11 mouse cellular contexts compared by ENCODE assay signal in the genomic region with DNA sequence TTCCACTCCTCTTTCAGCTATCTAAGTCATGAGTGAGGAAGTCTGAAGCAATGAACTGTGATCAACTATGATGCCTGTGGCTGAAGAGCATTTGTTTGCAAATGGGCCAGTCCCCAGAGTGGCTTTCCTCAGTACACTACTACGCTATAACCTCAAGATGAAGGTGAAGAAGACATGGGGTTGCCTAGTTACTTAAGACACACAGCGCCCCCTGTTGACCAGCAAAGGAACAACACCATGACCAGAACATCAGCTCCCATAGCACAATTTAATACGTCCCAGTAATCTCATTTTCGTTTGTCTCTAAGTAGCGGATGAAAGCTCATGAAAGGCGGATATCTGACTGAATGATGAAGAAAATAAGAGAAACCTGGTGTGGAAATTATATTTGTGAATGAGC. TPM values are rescaled to one million over a fixed set of nuclear protein-coding genes. Genes with fewer than 3 reads are reported as not detected.
DNase-seq lines count a peak whose midpoint lies in the region; ATAC-seq and TF ChIP-seq lines count a peak whose summit lies in the region.
"Had no signal": no experiment of that assay in that cellular context is flagged by ENCODE, and none has a peak within 500 bp of the region (broad histone marks: within the 10 kb centered on the region; RNA-seq: fewer than 3 reads in every experiment).

No protein-coding gene starts in this region.

- no peak overlapping the region for H3K4me3 ChIP-seq in liver, postnatal 0 days (ENCODE audit: low read depth, low read length)

- H3K27me3 ChIP-seq in liver, postnatal 0 days (ENCODE audit: insufficient read depth, low read length), result no peaks in the 10 kb centered on the region

- no peaks in the 10 kb centered on the region for H3K4me1 ChIP-seq in liver, postnatal 0 days (ENCODE audit: insufficient read depth)

- no peaks in the 10 kb centered on the region for H3K9me3 ChIP-seq in liver, postnatal 0 days (ENCODE audit: low read length)

- DNase-seq in cerebellum, postnatal 14 days, result peak; percentile 1 to 7
- no peak for DNase-seq in cerebellum, adult 9-11 months
- DNase-seq in thymus, postnatal 4 days, result peak; percentile 18
- DNase-seq in thymus, postnatal 0 days (ENCODE audit: low spot score), result no peak
- DNase-seq in liver, postnatal 0 days, result peak; percentile 59
- no peak for DNase-seq in layer of hippocampus, postnatal 36 days
- DNase-seq in right cerebral cortex, postnatal 10 days (ENCODE audit: low spot score in 2 of 2), result no peak

- no peak overlapping the region for H3K27ac ChIP-seq in liver, postnatal 0 days (ENCODE audit: low read depth)

- ATAC-seq in liver, postnatal 0 days, result no peak
- no peak for ATAC-seq in megakaryocyte-erythroid progenitor cell, adult 5-6 weeks (replicated peaks; ENCODE audit: low FRiP score, low TSS enrichment, poor library complexity, severe bottlenecking)

- TF ChIP-seq EP300 in liver, postnatal 0 days (IDR thresholded peaks at IDR 0.05; ENCODE audit: low read depth), result no peak

- no peak overlapping the region for H3K4me2 ChIP-seq in liver, postnatal 0 days (ENCODE audit: low read depth, low read length)

- no peaks in the 10 kb centered on the region for H3K36me3 ChIP-seq in liver, postnatal 0 days (replicated peaks; ENCODE audit: insufficient read depth, low read length)

- WGBS in liver, postnatal 0 days (ENCODE audit: insufficient replicate concordance), result 47% methylated on average over 6 of the region's 6 CpGs

- peak; percentile 72 for TF ChIP-seq CTCF in liver, postnatal 0 days (IDR thresholded peaks at IDR 0.05; ENCODE audit: low read depth)

- H3K9ac ChIP-seq in liver, postnatal 0 days (replicated peaks), result no peak overlapping the region

RNA-seq across cellular contexts. Expression of gene Npffr2, which starts 27.0 kb away (rescaled TPM):
- polyA plus RNA-seq in thymus, postnatal 0 days (2015; fragmentation: Nextera tagmentation; extraction: Ambion mirVana), result not detected in 2 replicates
- not detected in 2 replicates for polyA plus RNA-seq in liver, postnatal 0 days (2015; fragmentation: Nextera tagmentation; extraction: Ambion mirVana)
- total RNA-seq in megakaryocyte-erythroid progenitor cell, adult 5-6 weeks (2014; fragmentation: Nextera tagmentation), result not detected in 2 replicates
- not detected in 2 replicates for total RNA-seq in megakaryocyte-erythroid progenitor cell, adult 5-6 weeks (2017)
- not detected for total RNA-seq in layer of hippocampus, postnatal 36 days (2021)
- total RNA-seq: heart, postnatal 10 days had no signal
- polyA plus RNA-seq: lung, embryonic 16.5 days; spleen, adult 2 months had no signal

RNA-seq across cellular contexts. Expression of gene Gc, which starts 42.5 kb away (rescaled TPM):
- 0.27 and 0.33 TPM in 2 replicates for polyA plus RNA-seq in thymus, postnatal 0 days (2015; fragmentation: Nextera tagmentation; extraction: Ambion mirVana)
- 2,757 and 2,761 TPM in 2 replicates for polyA plus RNA-seq in liver, postnatal 0 days (2015; fragmentation: Nextera tagmentation; extraction: Ambion mirVana)
- not detected in 2 replicates for total RNA-seq in megakaryocyte-erythroid progenitor cell, adult 5-6 weeks (2014; fragmentation: Nextera tagmentation)
- not detected in 2 replicates for total RNA-seq in megakaryocyte-erythroid progenitor cell, adult 5-6 weeks (2017)
- total RNA-seq in layer of hippocampus, postnatal 36 days (2021), result not detected
- total RNA-seq: heart, postnatal 10 days had no signal

Comparison
In these comparisons a context has a peak if more than half of its experiments do, and no peak if none do; other contexts are left out.
1. DNase-seq: peak in cerebellum, postnatal 14 days (2 of 2), thymus, postnatal 4 days (single experiment) and liver, postnatal 0 days (single experiment); none in cerebellum, adult 9-11 months (single experiment), thymus, postnatal 0 days (single experiment), layer of hippocampus, postnatal 36 days (0 of 2) and right cerebral cortex, postnatal 10 days (0 of 2).